Mouse (Mus musculus) gastrocnemius, postnatal 4 days (tissue): ENCODE measurements around the gene Fam229a. TPM values are rescaled to one million over a fixed set of nuclear protein-coding genes. Genes with fewer than 3 reads are reported as not detected.
A peak's percentile ranks its signal among the peaks of the same experiment; 100 is the strongest.
"Not testable (repeated sequence)": the region's sequence is repeated elsewhere in the genome, so short reads cannot be mapped to it uniquely, and the experiment has no call there.

Source experiments
- DNase-seq, 2 experiments: peaks; one replicate each; pipeline ENCODE4 v3.0.0; 2021 to 2022; ENCODE audit warnings: low spot score in 2 of 2, mixed read lengths in 2 of 2
- total RNA-seq, 2 experiments: library from RNA; stranded (reverse); gene quantifications; 2 replicates each; pipeline ENCODE4 v1.2.3; 2021

Fam229a gene
- total RNA-seq, 2 experiments from 2014 or later, result not detected

DNA sequence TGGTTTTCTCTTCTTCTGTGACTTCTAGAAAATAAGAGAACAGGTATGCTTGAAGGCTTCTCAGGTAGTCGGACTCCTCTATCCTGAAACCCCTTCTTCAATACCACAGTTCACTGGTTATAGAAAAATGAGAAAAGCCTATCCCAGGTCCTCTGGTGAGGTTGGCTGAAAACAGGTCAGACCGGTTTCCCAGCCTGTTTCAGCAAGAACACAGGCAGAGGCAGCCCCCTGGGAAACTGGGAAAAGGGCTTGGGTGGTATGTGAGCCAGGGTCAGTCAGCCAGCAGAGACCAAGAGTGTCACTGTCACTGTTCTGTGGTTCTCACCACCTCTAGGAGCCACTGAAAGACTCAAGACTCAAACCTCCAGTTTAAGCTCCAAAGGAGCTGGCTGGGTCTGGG is 25.9 kb downstream of the Fam229a start:
- no peak for DNase-seq

DNA sequence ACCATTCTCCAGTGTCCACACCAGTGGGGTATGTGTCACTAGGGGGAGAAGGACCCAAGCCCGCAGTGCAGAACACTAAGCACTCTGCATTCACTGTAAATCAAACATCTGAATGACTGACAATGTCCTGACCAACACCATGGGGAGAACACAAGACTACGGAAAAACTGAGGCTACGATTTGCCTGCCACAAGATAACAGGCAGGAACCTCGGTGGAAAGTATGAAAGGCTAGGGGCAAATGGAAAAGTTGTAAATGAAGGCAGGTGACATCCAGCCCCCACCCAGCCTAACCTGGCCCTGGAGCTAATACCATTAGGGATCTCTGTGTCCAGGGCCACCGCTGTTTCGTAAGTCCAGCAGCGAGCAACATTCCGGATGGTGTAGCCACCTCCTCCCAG is 27.5 kb downstream of the Fam229a start:
- no peak for DNase-seq

DNA sequence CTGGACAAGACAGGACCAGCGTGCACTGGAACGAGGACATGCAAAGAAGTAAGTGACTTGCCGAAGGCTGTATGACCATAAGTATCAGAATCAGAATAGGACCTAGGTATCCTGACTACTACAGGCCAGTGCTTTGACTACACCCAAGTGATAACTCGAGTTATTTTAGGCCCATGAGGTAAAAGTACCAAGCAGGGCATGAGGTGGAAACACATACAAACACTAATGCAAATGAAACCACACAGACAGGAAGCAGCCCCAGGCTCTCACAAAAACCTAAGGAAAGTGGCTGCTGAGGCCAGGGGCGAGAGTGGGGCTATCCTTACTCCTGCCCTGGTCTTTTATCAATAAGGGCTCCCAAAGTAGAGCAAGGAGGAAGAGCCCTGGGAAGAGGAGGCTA is 34.3 kb downstream of the Fam229a start:
- no peak for DNase-seq

DNA sequence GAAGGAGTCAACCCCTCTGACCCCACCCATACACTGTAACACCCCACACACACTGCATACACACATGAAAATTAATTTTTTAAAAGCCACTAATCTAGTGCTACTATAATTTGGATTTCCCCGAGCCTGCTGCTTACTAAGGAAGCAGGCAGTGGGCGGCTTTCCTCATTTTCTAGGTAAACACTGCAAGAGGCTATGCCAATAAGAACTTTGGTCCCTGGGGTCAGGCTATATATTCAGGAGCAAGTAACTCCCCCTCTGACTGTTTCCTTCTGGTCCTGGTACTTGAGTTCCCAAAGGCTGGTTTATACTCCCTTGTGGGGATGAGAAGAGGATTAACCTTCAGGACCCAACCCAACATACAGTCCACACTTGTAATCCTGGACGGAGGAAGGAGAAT is 34.9 kb downstream of the Fam229a start:
- no peak for DNase-seq

DNA sequence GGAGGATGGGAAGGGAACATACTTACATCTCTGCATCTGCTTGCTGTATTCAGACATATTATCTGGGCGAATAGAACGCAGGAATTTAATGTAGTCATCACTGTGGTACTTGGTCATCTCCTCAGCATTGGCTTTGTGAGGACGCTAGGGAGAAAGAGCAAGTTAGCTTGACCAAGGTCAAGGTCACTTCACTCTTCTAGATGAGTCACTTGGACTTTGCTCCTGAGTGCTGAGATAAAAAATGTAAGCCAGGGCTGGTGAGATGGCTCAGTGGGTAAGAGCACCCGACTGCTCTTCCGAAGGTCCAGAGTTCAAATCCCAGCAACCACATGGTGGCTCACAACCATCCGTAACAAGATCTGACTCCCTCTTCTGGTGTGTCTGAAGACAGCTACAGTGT is 37.9 kb downstream of the Fam229a start:
- not testable (repeated sequence) for DNase-seq

DNA sequence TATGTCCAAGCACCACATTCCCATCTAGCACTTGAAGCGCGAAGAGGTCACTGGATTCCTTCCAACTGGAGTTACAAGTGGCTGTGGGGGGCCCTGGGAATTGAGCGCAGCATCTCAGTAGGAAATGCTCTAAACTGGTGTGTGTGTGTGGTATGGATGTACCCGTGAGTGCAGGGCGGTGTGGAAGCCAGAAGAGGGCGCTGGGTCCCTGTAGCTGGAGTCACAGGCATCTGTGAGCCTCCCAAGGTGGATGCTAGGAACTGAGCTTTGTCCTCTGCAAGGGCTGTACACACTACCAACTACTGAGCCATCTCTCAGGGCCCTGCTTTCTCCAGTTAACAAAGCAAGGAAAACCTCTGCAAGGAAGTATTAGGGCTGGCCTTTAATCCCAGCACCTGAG is 49.0 kb downstream of the Fam229a start:
- peak in 1 of 2 experiments; percentile 17 for DNase-seq

Other genes with a start within 250 kb of the Fam229a start
- 1 to 10 TPM; 8.2 to 9.7 TPM for gene C77080, start 229.8 kb upstream of the Fam229a start, total RNA-seq
- gene Sync, start 203.6 kb upstream of the Fam229a start, total RNA-seq, result 10 to 100 TPM; 77.8 to 78.7 TPM
- 100 to 1,000 TPM; 166 to 179 TPM for gene Rbbp4, start 155.8 kb upstream of the Fam229a start, total RNA-seq
- 10 to 100 TPM; 28.2 to 28.8 TPM for gene Zbtb8os, start 155.5 kb upstream of the Fam229a start, total RNA-seq
- gene Zbtb8a, start 113.1 kb upstream of the Fam229a start, total RNA-seq, result 1 to 10 TPM; 6.7 to 7.5 TPM
- gene Zbtb8b, start 50.3 kb upstream of the Fam229a start, total RNA-seq, result not detected
- gene Bsdc1, start 29.6 kb upstream of the Fam229a start, total RNA-seq, result 10 to 100 TPM; 32.2 to 35.2 TPM
- gene Tssk3, start 168 bp upstream of the Fam229a start, total RNA-seq, result not detected
- 10 to 100 TPM; 63.2 to 63.9 TPM for gene Marcksl1, start 22.4 kb downstream of the Fam229a start, total RNA-seq
- gene Hdac1, start 51.5 kb downstream of the Fam229a start, total RNA-seq, result 10 to 100 TPM; 39.5 to 42.1 TPM
- 1 to 10 TPM in 1 of 2 experiments, under 1 TPM in 1; 0.34 to 2.0 TPM for gene Lck, start 82.5 kb downstream of the Fam229a start, total RNA-seq
- 1 to 10 TPM; 1.2 to 1.3 TPM for gene Fam167b, start 87.4 kb downstream of the Fam229a start, total RNA-seq
- 100 to 1,000 TPM; 167 to 176 TPM for gene Eif3i, start 109.5 kb downstream of the Fam229a start, total RNA-seq
- gene Tmem234, start 109.5 kb downstream of the Fam229a start, total RNA-seq, result 10 to 100 TPM; 65.2 to 68.4 TPM
- 1 to 10 TPM; 1.6 to 2.7 TPM for gene Dcdc2b, start 123.1 kb downstream of the Fam229a start, total RNA-seq
- gene Iqcc, start 127.9 kb downstream of the Fam229a start, total RNA-seq, result 10 to 100 TPM; 13.2 to 13.6 TPM
- gene Ccdc28b, start 132.8 kb downstream of the Fam229a start, total RNA-seq, result 10 to 100 TPM; 44.7 to 51.2 TPM
- 10 to 100 TPM; 53.7 to 56.0 TPM for gene Txlna, start 149.9 kb downstream of the Fam229a start, total RNA-seq
- gene Kpna6, start 181.6 kb downstream of the Fam229a start, total RNA-seq, result 10 to 100 TPM; 54.4 to 63.4 TPM
- 1 to 10 TPM; 7.3 to 7.8 TPM for gene Tmem39b, start 205.6 kb downstream of the Fam229a start, total RNA-seq